ENCODE assay signal across 16 mouse cellular contexts in genomic region chr4:128743031-128743626, GRCm38 (mm10). TPM values are rescaled to one million over a fixed set of nuclear protein-coding genes. Genes with fewer than 3 reads are reported as not detected.
DNase-seq lines count a peak whose midpoint lies in the region; ATAC-seq and TF ChIP-seq lines count a peak whose summit lies in the region.
"Had no signal": no experiment of that assay in that cellular context is flagged by ENCODE, and none has a peak within 500 bp of the region (broad histone marks: within the 10 kb centered on the region; RNA-seq: fewer than 3 reads in every experiment).

No protein-coding gene starts in this region.

- no peak overlapping the region for H3K9ac ChIP-seq in forebrain, postnatal 0 days
- no peak overlapping the region for H3K9ac ChIP-seq in hindbrain, postnatal 0 days (replicated peaks; ENCODE audit: low read length)
- no peak overlapping the region for H3K9ac ChIP-seq in hindbrain, embryonic 16.5 days (ENCODE audit: low read depth, low read length)
- H3K9ac ChIP-seq: liver, embryonic 12.5 days; lung, embryonic 15.5 days had no signal

- H3K4me2 ChIP-seq in forebrain, postnatal 0 days (ENCODE audit: low read depth): no peak overlapping the region
- H3K4me2 ChIP-seq in hindbrain, postnatal 0 days (ENCODE audit: low read depth, low read length): no peak overlapping the region
- no peak overlapping the region for H3K4me2 ChIP-seq in hindbrain, embryonic 16.5 days (ENCODE audit: low read length)
- H3K4me2 ChIP-seq: liver, embryonic 12.5 days; lung, embryonic 15.5 days had no signal

- 0 out of 2 replicates have a peak overlapping the region, but pooled peaks have one; percentile 36 for H3K27ac ChIP-seq in forebrain, embryonic 10.5 days
- no peak overlapping the region for H3K27ac ChIP-seq in forebrain, postnatal 0 days (ENCODE audit: low read depth, low read length)
- H3K27ac ChIP-seq in hindbrain, postnatal 0 days: 0 out of 2 replicates have a peak overlapping the region, but pooled peaks have one; percentile 64
- H3K27ac ChIP-seq in hindbrain, embryonic 16.5 days (ENCODE audit: low read depth, low read length): no peak overlapping the region; the same call in 1 of the 2 replicates
- H3K27ac ChIP-seq: heart, embryonic 10.5 days; liver, embryonic 12.5 days; lung, embryonic 15.5 days had no signal

- 74% methylated on average over 12 of the region's 12 CpGs for WGBS in forebrain, embryonic 10.5 days
- WGBS in forebrain, postnatal 0 days: 50% methylated on average over 12 of the region's 12 CpGs
- WGBS in hindbrain, postnatal 0 days: 59% methylated on average over 12 of the region's 12 CpGs
- WGBS in hindbrain, embryonic 16.5 days: 60% methylated on average over 12 of the region's 12 CpGs

- no peak for DNase-seq in forebrain, embryonic 10.5 days (ENCODE audit: extremely low spot score, low spot score)
- no peak for DNase-seq in forebrain, postnatal 0 days
- no peak for DNase-seq in hindbrain, postnatal 0 days (ENCODE audit: low spot score)
- DNase-seq in brain, adult 2 months (ENCODE audit: low read depth, low spot score): peak; percentile 56
- DNase-seq: gastrocnemius, postnatal 10 days; kidney, adult 18-20 months; kidney, postnatal 36 days; right cerebral cortex, postnatal 14 days; thymus, postnatal 25 days had no signal

- no peak for ATAC-seq in forebrain, postnatal 0 days
- ATAC-seq in hindbrain, postnatal 0 days: no peak
- no peak for ATAC-seq in hindbrain, embryonic 16.5 days
- ATAC-seq in granulocyte monocyte progenitor cell, adult 5-6 weeks (replicated peaks; ENCODE audit: poor library complexity, severe bottlenecking): peak; percentile 64
- ATAC-seq in inflammation-experienced regulatory T-cells, adult 6 months: no peak
- ATAC-seq: liver, embryonic 12.5 days had no signal

- no peak overlapping the region for H3K4me3 ChIP-seq in forebrain, embryonic 10.5 days
- H3K4me3 ChIP-seq in forebrain, postnatal 0 days (ENCODE audit: low read depth, low read length): no peak overlapping the region
- no peak overlapping the region for H3K4me3 ChIP-seq in hindbrain, postnatal 0 days (ENCODE audit: low read length)
- no peak overlapping the region for H3K4me3 ChIP-seq in hindbrain, embryonic 16.5 days (ENCODE audit: low read length)
- H3K4me3 ChIP-seq: heart, embryonic 10.5 days; liver, embryonic 12.5 days; lung, embryonic 15.5 days had no signal

- H3K9me3 ChIP-seq in forebrain, embryonic 10.5 days: no peaks in the 10 kb centered on the region
- H3K9me3 ChIP-seq in forebrain, postnatal 0 days (ENCODE audit: low read length): no peaks in the 10 kb centered on the region
- H3K9me3 ChIP-seq in hindbrain, postnatal 0 days (ENCODE audit: low read length): no peaks in the 10 kb centered on the region
- H3K9me3 ChIP-seq in hindbrain, embryonic 16.5 days (ENCODE audit: control insufficient read depth, low read length): no peaks in the 10 kb centered on the region
- H3K9me3 ChIP-seq: heart, embryonic 10.5 days; liver, embryonic 12.5 days; lung, embryonic 15.5 days had no signal

- H3K27me3 ChIP-seq in forebrain, embryonic 10.5 days (ENCODE audit: poor library complexity, severe bottlenecking): no peaks in the 10 kb centered on the region
- H3K27me3 ChIP-seq in forebrain, postnatal 0 days (ENCODE audit: insufficient read depth, low read length): no peaks in the 10 kb centered on the region
- H3K27me3 ChIP-seq in hindbrain, postnatal 0 days (ENCODE audit: insufficient read depth, low read length): no peaks in the 10 kb centered on the region
- no peaks in the 10 kb centered on the region for H3K27me3 ChIP-seq in hindbrain, embryonic 16.5 days (replicated peaks; ENCODE audit: control insufficient read depth, insufficient read depth, low read length)
- H3K27me3 ChIP-seq: liver, embryonic 12.5 days; lung, embryonic 15.5 days had no signal

- peaks cover 39% of the 10 kb centered on the region for H3K4me1 ChIP-seq in forebrain, embryonic 10.5 days
- H3K4me1 ChIP-seq in forebrain, postnatal 0 days (ENCODE audit: insufficient read depth): no peaks in the 10 kb centered on the region; the same call in 1 of the 2 replicates
- H3K4me1 ChIP-seq in hindbrain, postnatal 0 days (ENCODE audit: insufficient read depth, low read length): peaks cover 4% of the 10 kb centered on the region
- peaks cover 15% of the 10 kb centered on the region for H3K4me1 ChIP-seq in hindbrain, embryonic 16.5 days (ENCODE audit: control insufficient read depth, insufficient read depth, low read depth, low read length)

- peaks cover 92% of the 10 kb centered on the region for H3K36me3 ChIP-seq in forebrain, embryonic 10.5 days (replicated peaks)
- peaks cover 48% of the 10 kb centered on the region for H3K36me3 ChIP-seq in forebrain, postnatal 0 days (ENCODE audit: insufficient read depth)
- peaks cover 44% of the 10 kb centered on the region for H3K36me3 ChIP-seq in hindbrain, postnatal 0 days (ENCODE audit: insufficient read depth, low read length)
- peaks cover 39% of the 10 kb centered on the region for H3K36me3 ChIP-seq in hindbrain, embryonic 16.5 days (ENCODE audit: control insufficient read depth, insufficient read depth, low read length)

- no peak for TF ChIP-seq CTCF in forebrain, postnatal 0 days (IDR thresholded peaks at IDR 0.05; ENCODE audit: low read depth)
- TF ChIP-seq CTCF in hindbrain, postnatal 0 days (IDR thresholded peaks at IDR 0.05; ENCODE audit: low read depth): no peak

RNA-seq across cellular contexts. Expression of gene A3galt2, which starts 12.0 kb away (rescaled TPM):
- polyA plus RNA-seq in forebrain, embryonic 10.5 days (2016; fragmentation: Nextera tagmentation; extraction: Ambion mirVana): 0.07 and 0.17 TPM in 2 replicates
- total RNA-seq in forebrain, postnatal 0 days (2014; rRNA removed): 0.52 and 0.92 TPM in 2 replicates
- polyA plus RNA-seq in forebrain, postnatal 0 days (2015; fragmentation: Nextera tagmentation; extraction: Ambion mirVana): 0.05 and 0.16 TPM in 2 replicates
- total RNA-seq in hindbrain, postnatal 0 days (2014; rRNA removed): 0.47 and 1.1 TPM in 2 replicates
- polyA plus RNA-seq in hindbrain, postnatal 0 days (2015; fragmentation: Nextera tagmentation; extraction: Ambion mirVana): 0.10 TPM in 2 replicates
- polyA plus RNA-seq in hindbrain, embryonic 16.5 days (2015; fragmentation: Nextera tagmentation; extraction: Ambion mirVana): 0.23 and 0.36 TPM in 2 replicates
- total RNA-seq in granulocyte monocyte progenitor cell, adult 5-6 weeks (2014; fragmentation: Nextera tagmentation): not detected in 2 replicates
- 0.04 TPM in 1 of 2 replicates, not detected in the other for total RNA-seq in granulocyte monocyte progenitor cell, adult 5-6 weeks (2017)
- under 1 TPM in 2 of 3 experiments, not detected in 1; 0.16 to 0.38 TPM for polyA plus RNA-seq in inflammation-experienced regulatory T-cells, adult 6 months (2017; shearing (Covaris generic))
- total RNA-seq: hematopoietic stem cell, adult 5-6 weeks had no signal

Comparison
In these comparisons a context has a peak if more than half of its experiments do, and no peak if none do; other contexts are left out.
1. H3K27ac ChIP-seq: peak in forebrain, embryonic 10.5 days (single experiment) and hindbrain, postnatal 0 days (single experiment); none in forebrain, postnatal 0 days (single experiment) and hindbrain, embryonic 16.5 days (single experiment).